Mouse (Mus musculus): ENCODE results near the gene Serpina3i. TPM values are rescaled to one million over a fixed set of nuclear protein-coding genes. Genes with fewer than 3 reads are reported as not detected.
"Not testable (repeated sequence)": the region's sequence is repeated elsewhere in the genome, so short reads cannot be mapped to it uniquely, and the experiment has no call there.

The Serpina3i gene
- polyA plus RNA-seq (2015; fragmentation: Nextera tagmentation; extraction: Ambion mirVana), result 0.23 and 4.6 TPM in 2 replicates

DNA sequence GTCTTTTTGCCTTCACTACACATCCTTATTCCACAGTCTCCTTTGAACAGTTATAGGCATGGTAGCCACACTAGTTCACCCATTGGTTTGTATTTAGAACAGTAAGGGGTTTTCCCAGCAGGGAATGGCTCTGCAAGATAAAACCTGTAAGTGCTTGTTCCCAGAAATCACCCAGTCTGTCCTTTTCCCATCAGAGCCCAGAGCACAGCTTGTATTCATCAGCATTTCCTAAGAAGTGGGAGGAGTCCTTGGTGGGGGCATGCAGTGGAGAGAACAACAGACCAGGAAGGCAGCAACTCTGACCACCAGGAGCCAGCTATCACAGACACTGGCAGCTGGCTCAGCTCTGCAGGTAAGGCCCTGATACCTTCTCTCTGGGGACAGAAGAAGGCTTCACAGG, at the start of gene Serpina3i:
TSS of gene Serpina3i (plus strand) at position 260 of the 400 bp plus-strand sequence.
- no peak for ATAC-seq (ENCODE audit: low FRiP score)
- H3K4me2 ChIP-seq, result no peak within 1 kb of the TSS
- no peaks in the 10 kb centered on the region for H3K27me3 ChIP-seq (replicated peaks)
- no peaks in the 10 kb centered on the region for H3K4me1 ChIP-seq
- H3K27ac ChIP-seq (replicated peaks), result no peak within 1 kb of the TSS
- no peaks in the 10 kb centered on the region for H3K9me3 ChIP-seq (replicated peaks)
- H3K9ac ChIP-seq (replicated peaks), result no peak within 1 kb of the TSS
- no peak within 1 kb of the TSS for H3K4me3 ChIP-seq (replicated peaks)
- H3K36me3 ChIP-seq, result no peaks in the 10 kb centered on the region

DNA sequence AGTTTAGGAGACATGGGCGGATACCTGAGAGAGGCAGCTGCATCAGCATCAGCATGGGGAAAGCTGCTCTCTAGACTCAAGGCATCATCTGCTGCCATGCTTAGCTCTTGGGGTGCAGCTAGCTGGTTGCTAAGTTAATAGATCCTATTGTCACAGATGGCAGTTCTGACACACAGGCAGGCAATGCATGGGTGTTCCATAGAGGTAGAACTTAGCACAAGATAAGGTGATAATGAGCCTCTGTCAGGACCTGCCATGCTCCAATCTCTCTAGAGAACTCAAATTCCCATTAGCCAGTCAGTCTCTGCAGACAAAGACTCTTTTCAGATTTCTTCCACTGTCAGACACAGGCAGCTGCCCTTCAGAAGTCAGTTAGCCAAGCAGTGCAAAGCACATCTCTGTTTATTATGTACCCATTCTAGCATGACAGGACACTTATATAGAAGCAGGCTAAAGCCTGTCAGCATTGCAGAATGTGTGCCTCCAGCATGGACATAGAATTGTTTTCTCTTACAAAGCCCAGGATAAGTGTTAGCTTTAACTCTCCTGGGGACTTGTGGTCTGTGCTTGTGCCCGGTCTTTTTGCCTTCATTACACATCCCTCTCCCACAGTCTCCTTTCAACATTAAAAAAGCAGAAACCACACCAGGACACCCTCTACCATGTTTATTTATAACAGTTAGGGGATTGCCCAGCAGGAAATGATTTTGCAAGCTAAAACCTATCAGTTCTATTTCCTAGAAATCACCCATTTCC, 49.1 kb upstream of the Serpina3i start:
- WGBS, result 69% methylated on average over 2 of the region's 2 CpGs
- H3K27me3 ChIP-seq (replicated peaks), result no peaks in the 10 kb centered on the region
- no peaks in the 10 kb centered on the region for H3K4me1 ChIP-seq
- no peaks in the 10 kb centered on the region for H3K9me3 ChIP-seq (replicated peaks)
- H3K36me3 ChIP-seq, result no peaks in the 10 kb centered on the region
- no peak for ATAC-seq (ENCODE audit: low FRiP score)
- no peak overlapping the region for H3K4me3 ChIP-seq (replicated peaks)
- H3K9ac ChIP-seq (replicated peaks), result no peak overlapping the region
- no peak overlapping the region for H3K27ac ChIP-seq (replicated peaks)
- no peak overlapping the region for H3K4me2 ChIP-seq

DNA sequence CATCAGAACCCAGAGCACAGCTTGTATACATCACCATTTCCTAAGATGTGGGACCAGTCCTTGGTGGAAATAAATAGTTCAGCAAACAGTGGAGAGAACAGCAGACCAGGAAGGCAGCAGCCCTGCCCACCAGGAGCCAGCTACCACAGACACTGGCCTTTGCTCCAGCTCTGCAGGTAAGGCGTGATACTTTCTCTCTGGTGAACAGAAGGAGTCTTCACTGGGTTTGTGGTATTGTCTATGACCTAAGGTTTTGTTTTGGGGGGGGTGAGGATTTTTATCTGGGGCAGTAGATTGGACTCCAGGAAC, 48.5 kb upstream of the Serpina3i start, which contains the start of gene Serpina3f:
TSS of gene Serpina3f (plus strand) at position 100 of the 309 bp plus-strand sequence.
- Histone ChIP-seq H3K27ac (replicated peaks) (no peak within 1 kb of the TSS), H3K4me3 (replicated peaks) (no peak within 1 kb of the TSS), H3K4me2 (no peak within 1 kb of the TSS), H3K36me3 (no peaks in the 10 kb centered on the region), H3K9ac (replicated peaks) (no peak within 1 kb of the TSS), H3K4me1 (no peaks in the 10 kb centered on the region), H3K9me3 (replicated peaks) (no peaks in the 10 kb centered on the region), H3K27me3 (replicated peaks) (no peaks in the 10 kb centered on the region)
- no peak for ATAC-seq (ENCODE audit: low FRiP score)
- WGBS, result 90% methylated on average over 1 of the region's 1 CpGs

DNA sequence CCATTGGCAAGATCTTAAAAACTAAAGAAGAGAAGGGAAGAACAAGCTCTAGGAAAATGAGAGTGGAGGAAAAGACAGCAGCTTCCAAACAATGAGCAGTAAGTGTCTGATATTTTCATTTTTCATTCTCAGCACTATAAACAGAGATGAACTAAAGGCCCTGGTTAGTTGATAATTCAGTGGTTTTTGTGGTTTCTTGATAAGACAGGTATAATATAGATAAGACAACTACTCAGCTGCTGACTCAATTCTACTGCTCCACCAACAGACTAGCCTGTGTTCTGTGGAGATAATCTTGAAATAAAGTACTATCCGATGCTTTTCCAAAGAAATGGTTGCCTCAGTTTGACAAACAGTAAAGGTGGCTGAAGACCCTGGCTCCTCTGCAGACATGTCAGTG, 47.7 kb upstream of the Serpina3i start:
- no peaks in the 10 kb centered on the region for H3K36me3 ChIP-seq
- no peak overlapping the region for H3K9ac ChIP-seq (replicated peaks)
- no peak for ATAC-seq (ENCODE audit: low FRiP score)
- no peak overlapping the region for H3K27ac ChIP-seq (replicated peaks)
- H3K4me2 ChIP-seq, result no peak overlapping the region
- H3K9me3 ChIP-seq (replicated peaks), result no peaks in the 10 kb centered on the region
- no peaks in the 10 kb centered on the region for H3K4me1 ChIP-seq
- 95% methylated on average over 1 of the region's 1 CpGs for WGBS
- H3K4me3 ChIP-seq (replicated peaks), result no peak overlapping the region
- no peaks in the 10 kb centered on the region for H3K27me3 ChIP-seq (replicated peaks)

DNA sequence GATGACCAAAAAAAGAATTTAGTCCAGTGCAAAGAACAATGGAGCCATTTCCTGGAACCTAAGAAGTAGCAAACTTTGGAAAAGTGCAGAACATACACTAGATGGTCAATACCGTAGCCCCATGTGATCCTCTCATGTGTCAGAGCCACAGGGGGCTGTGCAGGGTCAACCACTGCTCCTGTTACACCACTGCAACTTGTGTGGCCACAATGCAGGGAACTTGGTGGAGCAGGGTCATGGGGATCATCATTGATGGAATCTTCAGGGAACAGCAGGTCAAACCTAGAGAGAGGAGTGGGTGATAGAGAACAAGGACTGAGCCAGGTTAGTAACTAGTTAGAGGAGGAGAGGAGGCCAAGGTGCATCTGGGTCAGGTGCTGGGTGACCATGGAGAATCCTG, 41.3 kb upstream of the Serpina3i start:
- Histone ChIP-seq H3K4me3 (replicated peaks) (no peak overlapping the region), H3K27ac (replicated peaks) (no peak overlapping the region), H3K27me3 (replicated peaks) (no peaks in the 10 kb centered on the region), H3K4me2 (no peak overlapping the region), H3K9ac (replicated peaks) (no peak overlapping the region), H3K36me3 (no peaks in the 10 kb centered on the region), H3K9me3 (replicated peaks) (no peaks in the 10 kb centered on the region), H3K4me1 (no peaks in the 10 kb centered on the region)
- ATAC-seq (ENCODE audit: low FRiP score), result no peak
- WGBS, result 91% methylated on average over 1 of the region's 1 CpGs

DNA sequence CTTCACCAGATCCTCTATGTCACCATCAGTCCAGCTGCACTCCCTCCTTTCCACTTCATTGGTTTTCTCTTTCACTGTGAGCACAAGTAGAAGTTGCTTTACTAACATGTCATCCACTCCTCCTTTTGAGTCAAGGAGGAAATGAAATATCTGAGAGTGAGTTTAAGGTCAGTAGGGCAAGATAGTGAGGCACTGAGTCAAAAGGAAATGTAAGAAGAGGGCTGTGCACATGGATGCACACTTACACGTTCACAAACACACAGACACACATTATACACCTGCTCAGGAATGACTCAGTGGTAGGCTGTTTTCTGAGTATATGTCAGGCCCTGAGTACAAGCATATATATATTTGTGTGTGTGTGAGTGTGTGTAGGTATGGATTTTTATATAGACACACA, 39.2 kb upstream of the Serpina3i start:
- ATAC-seq (ENCODE audit: low FRiP score), result no peak
- Histone ChIP-seq H3K27me3 (replicated peaks) (no peaks in the 10 kb centered on the region), H3K9me3 (replicated peaks) (no peaks in the 10 kb centered on the region), H3K9ac (replicated peaks) (no peak overlapping the region), H3K4me2 (no peak overlapping the region), H3K4me3 (replicated peaks) (no peak overlapping the region), H3K4me1 (no peaks in the 10 kb centered on the region), H3K27ac (replicated peaks) (no peak overlapping the region), H3K36me3 (no peaks in the 10 kb centered on the region)
- 72% methylated on average over 1 of the region's 1 CpGs for WGBS

DNA sequence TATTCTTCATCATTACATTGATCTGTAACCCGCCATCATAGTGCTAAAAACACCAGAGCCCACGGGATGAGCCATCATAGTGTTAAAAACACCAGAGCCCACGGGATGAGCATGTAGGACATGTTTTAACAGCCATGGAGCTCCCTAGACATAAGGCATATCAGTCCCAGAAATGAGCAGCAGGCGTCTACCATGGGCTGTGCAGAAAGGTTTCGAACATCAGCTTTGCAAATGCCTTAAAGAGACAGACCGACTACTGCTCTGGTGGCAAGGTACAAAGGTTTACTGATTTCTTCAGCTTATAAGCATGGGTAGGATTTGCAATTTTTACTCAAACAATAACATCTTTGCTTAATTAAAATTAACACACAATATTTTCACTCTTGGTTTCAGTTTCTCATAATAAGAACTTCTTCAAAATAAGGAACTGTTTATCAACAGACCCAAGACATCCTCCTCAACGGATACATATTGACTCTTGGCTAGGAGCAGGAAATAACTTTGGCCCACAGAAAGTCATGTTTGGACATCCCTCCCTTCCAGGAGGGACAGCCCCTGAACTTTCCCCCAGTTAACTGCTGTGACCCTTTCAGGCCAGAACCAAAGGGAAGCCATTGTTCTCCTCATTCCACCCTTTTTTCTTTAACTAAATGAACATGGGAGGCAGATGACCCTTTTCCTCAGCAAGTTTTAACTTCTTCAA, 38.2 kb upstream of the Serpina3i start:
- WGBS, result 76% methylated on average over 7 of the region's 7 CpGs

DNA sequence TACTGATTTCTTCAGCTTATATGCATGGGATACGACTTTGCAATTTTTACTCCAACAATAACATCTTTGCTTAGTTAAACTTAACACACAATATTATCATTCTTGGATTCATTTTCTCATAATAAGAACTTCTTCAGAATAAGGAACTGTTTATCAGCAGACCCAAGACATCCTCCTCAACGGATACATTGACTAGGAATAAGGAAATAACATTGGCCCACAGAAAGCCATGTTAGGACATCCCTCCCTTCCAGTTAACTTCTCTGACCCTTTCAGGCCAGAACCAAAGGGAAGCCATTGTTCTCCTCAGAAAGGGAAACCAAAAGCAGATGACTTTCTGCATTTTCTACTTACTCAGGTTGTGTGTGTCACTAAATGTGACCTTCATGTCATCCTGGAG, 32.2 kb upstream of the Serpina3i start:
- Histone ChIP-seq H3K4me3 (replicated peaks) (no peak overlapping the region), H3K9me3 (replicated peaks) (no peaks in the 10 kb centered on the region), H3K27ac (replicated peaks) (no peak overlapping the region), H3K9ac (replicated peaks) (no peak overlapping the region), H3K4me2 (no peak overlapping the region), H3K4me1 (no peaks in the 10 kb centered on the region), H3K36me3 (no peaks in the 10 kb centered on the region), H3K27me3 (replicated peaks) (no peaks in the 10 kb centered on the region)
- no peak for ATAC-seq (ENCODE audit: low FRiP score)
- WGBS, result 85% methylated on average over 2 of the region's 2 CpGs

More for the DNA sequence above, 38.2 kb upstream of the Serpina3i start:
- H3K4me3 ChIP-seq (replicated peaks), result no peak overlapping the region
- no peaks in the 10 kb centered on the region for H3K27me3 ChIP-seq (replicated peaks)
- no peak overlapping the region for H3K9ac ChIP-seq (replicated peaks)
- H3K9me3 ChIP-seq (replicated peaks), result no peaks in the 10 kb centered on the region
- ATAC-seq (ENCODE audit: low FRiP score), result no peak
- no peak overlapping the region for H3K27ac ChIP-seq (replicated peaks)
- no peaks in the 10 kb centered on the region for H3K36me3 ChIP-seq
- no peak overlapping the region for H3K4me2 ChIP-seq
- H3K4me1 ChIP-seq, result no peaks in the 10 kb centered on the region

DNA sequence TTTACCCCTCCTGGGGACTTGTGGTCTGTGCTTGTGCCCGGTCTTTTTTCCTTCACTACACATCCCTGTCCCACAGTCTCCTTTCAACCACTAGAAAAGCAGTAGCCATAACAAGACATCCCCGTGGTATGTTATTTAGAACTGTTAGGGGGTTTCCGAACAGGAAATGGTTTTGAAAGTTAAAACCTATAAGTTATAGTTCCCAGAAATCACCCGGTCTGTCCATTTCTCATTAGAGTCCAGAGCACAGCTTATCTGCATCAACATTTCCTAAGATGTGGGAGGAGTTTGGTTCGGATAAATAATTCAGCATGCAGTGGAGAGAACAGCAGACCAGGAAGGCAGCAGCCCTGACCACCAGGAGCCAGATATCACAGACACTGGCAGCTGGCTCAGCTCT, 27.0 kb upstream of the Serpina3i start, which contains the start of gene Serpina3g:
TSS of gene Serpina3g (plus strand) at position 331 of the 400 bp plus-strand sequence.
- no peak within 1 kb of the TSS for H3K4me3 ChIP-seq (replicated peaks)
- H3K9ac ChIP-seq (replicated peaks), result no peak within 1 kb of the TSS
- no peak within 1 kb of the TSS for H3K27ac ChIP-seq (replicated peaks)
- ATAC-seq (ENCODE audit: low FRiP score), result no peak
- no peaks in the 10 kb centered on the region for H3K27me3 ChIP-seq (replicated peaks)
- 72% methylated on average over 5 of the region's 5 CpGs for WGBS
- no peaks in the 10 kb centered on the region for H3K36me3 ChIP-seq
- no peaks in the 10 kb centered on the region for H3K4me1 ChIP-seq
- H3K4me2 ChIP-seq, result no peak within 1 kb of the TSS
- H3K9me3 ChIP-seq (replicated peaks), result no peaks in the 10 kb centered on the region

DNA sequence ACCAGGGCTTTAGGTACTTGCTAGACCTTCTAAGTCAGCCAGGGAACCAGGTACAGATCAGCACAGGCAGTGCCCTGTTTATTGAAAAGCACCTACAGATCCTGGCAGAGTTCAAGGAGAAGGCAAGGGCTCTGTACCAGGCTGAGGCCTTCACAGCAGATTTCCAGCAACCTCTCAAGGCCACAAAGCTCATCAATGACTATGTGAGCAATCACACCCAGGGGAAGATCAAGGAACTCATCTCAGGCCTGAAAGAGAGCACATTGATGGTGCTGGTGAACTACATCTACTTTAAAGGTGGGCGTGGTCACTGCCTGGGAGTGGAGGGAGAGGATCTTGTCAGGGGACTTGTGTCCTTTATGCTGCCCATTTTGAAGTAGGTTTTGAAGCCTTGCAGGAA, 24.9 kb upstream of the Serpina3i start:
- not testable (repeated sequence) for H3K27me3 ChIP-seq (replicated peaks); H3K9me3 ChIP-seq (replicated peaks); H3K36me3 ChIP-seq; H3K27ac ChIP-seq (replicated peaks); ATAC-seq (ENCODE audit: low FRiP score); H3K4me1 ChIP-seq; H3K9ac ChIP-seq (replicated peaks); H3K4me3 ChIP-seq (replicated peaks); H3K4me2 ChIP-seq
- WGBS, result 100% methylated on average over 1 of the region's 1 CpGs

DNA sequence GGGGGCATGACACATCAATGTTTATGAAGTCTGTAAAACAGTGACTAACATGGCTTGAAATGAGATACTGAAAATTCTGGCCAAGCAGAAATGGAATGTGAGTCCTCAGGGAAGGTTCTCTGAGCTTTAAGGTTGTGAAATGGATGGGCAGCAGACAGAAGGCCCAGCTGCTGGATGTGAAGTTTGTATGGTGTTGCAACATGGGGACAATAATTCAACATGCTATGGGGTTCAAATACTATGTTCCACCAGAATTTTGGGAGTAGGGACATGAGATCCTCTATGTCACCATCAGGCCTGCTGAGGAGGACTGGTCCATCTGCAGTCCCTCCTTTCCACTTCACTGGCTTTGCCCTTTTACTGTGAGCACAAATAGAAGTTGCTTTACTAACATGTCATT, 19.6 kb upstream of the Serpina3i start:
- ATAC-seq (ENCODE audit: low FRiP score), result no peak
- H3K36me3 ChIP-seq, result no peaks in the 10 kb centered on the region
- no peaks in the 10 kb centered on the region for H3K9me3 ChIP-seq (replicated peaks)
- no peak overlapping the region for H3K9ac ChIP-seq (replicated peaks)
- no peak overlapping the region for H3K4me2 ChIP-seq
- H3K4me3 ChIP-seq (replicated peaks), result no peak overlapping the region
- peaks cover 12% of the 10 kb centered on the region for H3K4me1 ChIP-seq
- no peaks in the 10 kb centered on the region for H3K27me3 ChIP-seq (replicated peaks)
- H3K27ac ChIP-seq (replicated peaks), result no peak overlapping the region

DNA sequence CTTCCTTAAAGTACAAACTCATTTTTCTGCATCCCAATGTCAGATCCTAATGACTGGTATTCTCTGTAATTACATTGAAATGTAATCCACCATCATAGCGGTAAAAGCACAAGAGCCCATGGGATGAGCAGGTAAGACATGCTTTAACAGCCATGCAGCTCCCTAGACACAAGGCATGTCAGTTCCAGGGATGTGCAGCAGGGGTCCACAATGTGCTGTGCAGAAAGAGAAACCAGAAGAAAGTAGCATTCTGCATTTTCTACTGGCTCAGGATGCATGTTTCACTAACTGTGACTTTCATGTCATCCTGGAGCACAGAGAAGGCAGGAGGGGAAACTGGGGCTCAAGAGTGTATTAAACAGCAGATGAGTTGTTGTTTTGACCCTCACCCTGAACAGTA, 17.8 kb upstream of the Serpina3i start:
- H3K4me1 ChIP-seq, result peaks cover 13% of the 10 kb centered on the region
- 68% methylated on average over 1 of the region's 1 CpGs for WGBS
- no peak overlapping the region for H3K4me2 ChIP-seq
- no peak overlapping the region for H3K9ac ChIP-seq (replicated peaks)
- no peaks in the 10 kb centered on the region for H3K9me3 ChIP-seq (replicated peaks)
- no peak overlapping the region for H3K4me3 ChIP-seq (replicated peaks)
- no peaks in the 10 kb centered on the region for H3K27me3 ChIP-seq (replicated peaks)
- no peak overlapping the region for H3K27ac ChIP-seq (replicated peaks)
- no peaks in the 10 kb centered on the region for H3K36me3 ChIP-seq
- ATAC-seq (ENCODE audit: low FRiP score), result no peak

Data from neural tube, embryonic 15.5 days (tissue).